Mouse (Mus musculus) T-helper 17 cell (primary cell): ENCODE results near the gene Ubr2.

Experiments
- in situ Hi-C, 2 experiments: fragments of 300-600 bp; cut with MboI, MseI; formaldehyde crosslinking; loops; 1 replicate in 1 of 2; 2 replicates in 1 of 2; pipeline ENCODE4 v1.15.1; 2025; ENCODE audit warnings: high pct_unique_total_duplicates in 2 of 2

Ubr2 gene

DNA sequence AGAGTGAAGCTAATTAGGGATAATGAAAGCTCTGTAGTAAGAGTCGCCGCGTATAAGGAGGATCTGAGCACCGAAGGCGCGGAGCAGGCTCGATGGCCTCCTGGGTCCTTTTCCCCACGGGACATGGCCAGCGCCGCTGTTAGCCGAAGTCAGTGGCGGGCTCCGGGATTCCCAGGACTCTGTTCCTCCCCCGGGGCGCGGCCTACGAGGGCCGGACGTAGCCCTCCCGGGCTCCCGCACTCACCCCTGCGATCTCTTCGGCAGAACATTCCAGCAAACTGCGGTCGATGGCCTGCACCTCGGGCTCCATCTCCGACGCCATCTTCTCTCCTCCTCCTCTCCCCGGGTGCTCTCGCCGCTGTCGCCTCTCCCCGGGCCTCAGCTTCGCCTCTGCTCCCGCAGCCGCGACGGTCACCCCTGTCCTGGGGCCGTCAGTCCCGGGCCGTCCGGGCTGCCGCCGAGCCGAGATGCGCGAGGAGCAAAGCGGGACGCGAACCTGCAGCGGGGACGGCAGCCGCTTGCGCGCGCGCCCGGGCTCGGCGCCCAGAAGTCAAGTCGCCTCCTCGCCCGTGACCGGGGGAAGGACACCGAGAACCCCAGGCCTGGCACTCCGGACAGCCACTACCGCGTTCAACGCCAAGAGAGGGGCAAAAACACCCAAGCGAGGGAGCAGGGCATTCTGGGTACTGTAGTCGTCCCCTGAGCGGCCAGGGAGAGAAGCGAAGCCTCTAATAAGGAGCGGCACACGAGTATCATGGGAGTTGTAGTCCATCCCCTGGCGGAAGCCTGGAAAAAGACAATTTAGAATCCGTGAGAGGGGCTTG is at the start of gene Ubr2:
Gene Ubr2 (minus strand): TSS at position 659 of the 824 bp plus-strand sequence.
- in situ Hi-C loops: loop anchor here in 1 of 2 experiments (10.0 kb wide), 1 partner anchor 455 kb away; the partner anchor contains the start of gene Srf

DNA sequence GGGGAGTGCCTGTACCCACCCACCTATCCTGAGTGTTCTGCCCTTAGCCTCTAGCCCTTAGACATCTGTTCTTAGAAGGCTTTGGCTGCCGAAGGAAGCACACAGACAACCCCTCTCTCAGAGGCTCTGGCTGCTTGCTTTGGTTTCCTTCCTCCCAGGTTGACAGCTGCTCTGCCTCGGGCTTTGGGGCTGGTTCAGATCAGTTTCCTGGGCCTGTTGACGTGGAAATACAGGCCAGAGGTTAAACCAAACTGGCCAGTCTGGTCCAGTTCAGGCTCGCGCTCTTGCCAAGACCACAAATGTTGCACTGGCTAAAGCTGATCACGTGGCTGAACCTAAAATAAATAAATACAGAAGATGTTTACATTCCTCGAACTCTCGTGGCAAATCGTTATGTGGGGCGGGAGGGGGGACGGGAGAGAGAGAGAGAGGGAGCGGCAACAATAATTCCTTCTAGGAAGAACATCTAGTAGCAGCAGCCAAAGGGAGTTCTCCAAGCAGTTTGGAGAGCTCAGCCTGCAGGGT is 49.5 kb upstream of the Ubr2 start:
- in situ Hi-C loops: no loop called here

DNA sequence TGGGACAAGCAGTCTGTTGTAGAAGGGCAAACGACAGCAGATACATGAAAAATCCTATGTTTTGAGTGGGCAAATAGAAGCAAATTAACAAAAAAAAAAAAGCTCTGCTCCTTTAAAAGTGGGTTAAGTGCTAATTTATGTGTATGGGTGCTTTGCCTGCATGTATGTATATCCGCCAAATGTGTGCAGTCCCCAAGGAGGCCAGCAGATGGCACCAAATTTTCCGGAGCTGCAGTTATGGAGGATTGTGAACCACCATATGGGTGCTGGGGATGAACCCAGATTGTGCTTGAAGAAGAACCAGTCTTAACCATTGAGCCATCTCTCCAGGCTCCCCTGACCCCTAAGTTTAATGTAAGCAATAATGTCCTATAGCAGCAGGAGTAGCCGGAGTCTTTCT is 47.6 kb upstream of the Ubr2 start:
- in situ Hi-C loops: no loop called here

DNA sequence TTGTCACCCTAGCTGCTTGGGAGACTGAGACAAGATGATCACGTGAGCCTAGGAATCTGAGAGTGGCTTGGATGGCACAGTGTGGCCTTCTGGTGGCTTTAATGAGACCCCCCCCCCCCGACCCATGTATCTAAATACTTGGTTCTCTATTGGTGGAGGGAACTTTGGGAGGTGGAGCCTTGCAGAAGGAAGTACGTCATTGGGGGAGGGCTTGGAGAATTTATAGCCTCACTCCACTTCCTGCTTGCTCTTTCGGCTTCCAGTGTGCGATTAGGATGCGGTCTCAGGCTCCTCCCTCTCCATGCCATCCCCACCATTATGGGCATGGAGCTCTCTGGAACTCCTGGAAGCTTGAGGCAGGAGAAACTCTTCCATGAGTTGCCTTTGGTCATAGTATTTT is 46.1 kb upstream of the Ubr2 start:
- in situ Hi-C loops: no loop called here

DNA sequence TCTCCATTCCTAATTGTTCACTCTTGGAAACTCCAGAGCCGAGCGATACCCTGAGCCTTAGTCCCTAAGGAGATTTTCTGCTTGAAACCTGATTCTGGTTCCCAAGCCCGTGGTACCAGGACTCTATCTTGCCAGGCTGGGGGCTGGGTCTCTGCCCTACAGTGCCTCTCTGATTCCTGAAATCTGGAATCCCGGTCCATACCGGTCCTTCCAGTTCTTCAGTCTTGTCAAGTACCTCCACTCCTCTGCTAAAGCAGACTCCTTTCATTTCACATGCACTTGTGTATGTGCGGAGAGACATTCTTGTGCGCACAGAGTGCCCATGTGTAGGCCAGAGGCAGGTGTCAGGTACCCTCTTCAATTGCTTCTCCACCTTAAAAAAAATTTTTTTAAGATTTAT is 44.8 kb upstream of the Ubr2 start:
- in situ Hi-C loops: no loop called here

DNA sequence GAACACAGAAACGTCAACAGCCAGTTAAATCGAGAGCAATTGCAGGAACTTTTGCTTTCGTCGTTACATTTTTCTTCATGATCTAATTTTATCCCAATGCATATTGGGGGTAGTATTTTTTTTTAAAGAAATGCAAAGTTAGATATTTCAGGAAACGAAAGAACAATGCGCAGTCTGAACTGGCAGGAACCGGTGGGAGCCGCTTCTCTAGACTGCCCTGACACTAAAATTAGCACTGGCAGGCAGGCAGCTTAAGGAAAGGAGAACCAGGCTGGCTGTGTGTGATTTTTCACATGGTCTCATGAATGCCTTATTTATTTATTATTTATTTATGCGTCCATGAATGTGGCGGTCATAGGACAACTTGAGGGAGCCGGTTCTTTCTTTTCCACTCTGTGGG is 44.3 kb upstream of the Ubr2 start:
- in situ Hi-C loops: no loop called here

DNA sequence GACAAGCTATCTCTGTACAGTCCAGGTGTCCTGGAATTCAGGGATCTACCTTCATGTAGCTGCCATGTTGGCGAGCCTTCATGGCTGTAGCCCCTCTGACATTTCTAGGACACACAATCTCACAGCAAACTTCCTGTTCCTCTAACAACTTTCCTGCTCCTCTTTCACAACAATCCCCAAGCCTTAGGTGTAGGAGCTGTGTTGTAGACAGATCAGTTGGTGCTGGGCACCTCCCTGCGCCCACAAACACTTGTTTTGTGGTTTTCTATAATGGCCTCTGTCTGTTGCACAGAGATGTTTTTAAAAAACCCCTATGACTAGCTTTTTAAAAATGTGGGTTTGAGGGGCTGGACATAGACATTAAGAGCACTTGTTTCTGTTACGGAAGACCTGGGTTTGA is 40.3 kb upstream of the Ubr2 start:
- in situ Hi-C loops: no loop called here

DNA sequence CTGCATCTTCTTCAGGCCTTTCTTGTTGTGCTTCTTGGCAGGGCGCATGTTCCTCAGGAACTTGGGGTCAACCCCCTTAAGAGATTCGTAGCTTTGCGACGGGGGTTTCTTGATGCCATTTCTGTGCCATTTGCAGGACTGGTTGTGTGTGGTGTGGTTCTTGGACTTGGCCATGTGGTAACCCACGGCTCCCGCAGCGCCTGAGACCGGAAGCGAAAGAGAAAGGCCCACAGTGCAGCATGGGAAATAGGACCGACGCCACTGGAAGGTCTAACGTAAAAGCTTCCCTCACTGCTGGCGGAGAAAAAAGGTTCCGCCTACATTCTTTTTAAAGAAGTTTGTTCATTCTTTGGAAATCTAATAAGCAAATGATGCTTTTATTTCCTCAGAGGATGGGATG is 32.5 kb upstream of the Ubr2 start:
- in situ Hi-C loops: no loop called here

DNA sequence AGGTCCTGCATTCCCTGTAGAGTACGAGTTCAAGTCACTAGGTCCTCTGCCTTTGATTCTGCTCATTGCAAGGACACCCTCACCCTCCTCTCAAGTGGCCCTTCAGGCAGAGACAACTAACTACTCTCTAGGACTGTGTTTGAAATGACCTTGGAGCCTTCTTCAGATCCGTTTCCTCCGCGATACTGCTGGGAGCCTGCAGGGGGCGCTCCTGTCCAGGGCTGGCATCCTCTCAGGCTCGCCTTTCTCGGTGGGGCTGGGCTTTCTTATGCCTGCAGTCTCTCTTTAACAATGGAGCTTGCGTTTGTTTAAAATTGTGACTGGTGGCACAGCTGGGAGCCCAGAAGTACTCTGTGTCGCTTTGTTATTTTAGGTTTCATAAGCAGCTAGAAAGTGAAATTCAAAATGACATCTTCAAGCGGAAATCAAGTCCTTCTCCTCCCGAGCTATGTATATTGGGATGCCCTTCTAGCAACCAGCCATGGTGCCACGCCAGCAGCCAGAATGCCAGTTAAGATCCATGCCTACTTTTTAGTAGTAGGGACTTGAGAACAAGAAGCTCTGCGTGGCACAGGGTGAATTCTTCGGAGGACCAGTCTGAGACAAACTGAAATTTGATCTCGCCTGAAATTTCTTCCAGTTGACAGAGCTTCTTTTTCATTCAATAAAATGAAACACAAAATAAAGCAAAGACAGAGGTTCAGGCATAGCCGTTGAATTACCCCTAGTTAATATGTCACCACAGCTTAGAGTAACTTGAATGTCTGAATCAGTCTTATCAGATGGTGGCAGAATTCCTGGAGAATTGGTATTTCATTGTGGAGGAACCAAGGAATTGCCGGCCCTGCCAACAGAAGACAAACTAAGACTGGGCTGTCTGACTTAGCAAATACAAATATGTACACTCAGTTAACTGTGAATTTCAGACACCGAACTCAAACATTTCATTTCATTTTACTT is 28.8 kb upstream of the Ubr2 start:
- in situ Hi-C loops: loop anchor here (5.0 to 10.0 kb wide), 3 partner anchors 57 to 896 kb away; no protein-coding TSS in a partner anchor

DNA sequence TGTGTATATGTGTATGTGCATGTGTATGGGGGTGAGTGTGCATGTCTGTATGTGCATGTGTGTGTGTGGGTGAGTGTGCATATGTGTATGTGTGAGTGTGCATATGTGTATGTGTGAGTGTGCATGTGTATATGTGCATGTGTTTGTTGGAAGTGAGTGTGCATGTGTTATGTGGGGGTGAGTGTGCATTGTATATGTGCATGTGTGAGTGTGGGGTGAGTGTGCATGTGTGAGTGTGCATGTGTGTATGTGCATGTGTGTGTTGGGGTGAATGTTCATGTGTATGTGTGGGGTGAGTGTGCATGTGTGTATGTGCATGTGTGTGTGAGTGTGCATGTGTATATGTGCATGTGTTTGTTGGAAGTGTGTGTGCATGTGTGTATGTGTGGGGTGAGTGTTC is 24.2 kb upstream of the Ubr2 start:
- in situ Hi-C loops: loop anchor here in 1 of 2 experiments (10.0 kb wide), 1 partner anchor 900 kb away; no protein-coding TSS in a partner anchor

DNA sequence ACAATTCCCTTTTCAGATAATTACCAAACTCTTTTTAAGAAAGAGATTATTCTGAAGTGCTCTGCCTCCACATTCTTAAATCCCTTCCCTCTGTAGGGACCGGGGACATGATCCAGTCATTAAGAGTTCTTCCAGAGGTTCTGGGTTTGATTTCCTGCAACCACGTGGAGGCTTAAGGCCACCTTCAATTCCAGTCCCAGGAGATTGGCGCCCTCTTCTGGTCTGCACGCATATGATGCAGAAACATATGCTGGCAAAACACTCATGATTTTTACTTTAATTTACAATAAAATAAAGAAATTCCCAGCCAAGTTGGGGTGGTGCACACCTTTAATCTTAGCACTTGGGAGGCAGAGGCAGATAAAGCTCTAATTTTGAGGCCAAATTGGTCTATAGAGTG is 23.3 kb upstream of the Ubr2 start:
- in situ Hi-C loops: loop anchor here in 1 of 2 experiments (10.0 kb wide), 1 partner anchor 901 kb away; no protein-coding TSS in a partner anchor

DNA sequence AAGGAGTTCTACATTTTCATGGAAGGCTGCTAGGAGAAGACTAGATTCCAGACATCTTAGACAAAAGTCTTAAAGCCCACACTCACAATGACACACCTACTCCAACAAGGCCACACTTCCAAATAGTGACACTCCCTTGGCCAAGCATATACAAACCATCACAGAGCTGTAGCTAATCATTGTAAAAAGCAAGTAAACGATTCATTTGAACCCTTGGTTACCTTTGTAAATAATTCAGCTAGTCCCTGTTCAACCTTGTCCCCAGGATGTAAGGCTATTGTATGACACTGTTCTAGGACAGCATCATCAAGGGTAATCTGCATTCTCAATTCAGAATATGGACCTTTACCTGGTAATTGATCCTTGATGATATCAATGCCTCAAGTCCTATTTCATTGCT is 14.4 kb upstream of the Ubr2 start:
- in situ Hi-C loops: no loop called here

DNA sequence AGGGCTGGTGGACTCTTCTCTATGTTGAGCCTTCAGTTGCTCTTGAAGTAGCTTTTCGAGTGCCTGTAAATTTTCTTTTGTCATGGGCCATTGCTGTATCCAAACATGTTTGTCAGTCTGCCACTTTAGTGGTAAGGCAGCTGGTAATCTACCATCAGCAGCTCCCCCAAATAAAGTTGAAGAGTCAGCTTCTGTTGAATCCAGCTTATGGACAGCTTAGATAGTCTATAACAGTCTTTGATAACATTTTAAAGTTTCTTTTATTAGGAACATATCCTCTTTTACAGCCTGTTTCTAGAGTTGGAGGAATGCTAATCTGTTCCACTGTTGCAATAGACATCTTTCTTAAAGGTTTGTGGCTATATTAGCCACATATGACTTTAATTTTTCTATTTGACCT is 13.0 kb upstream of the Ubr2 start:
- in situ Hi-C loops: no loop called here

DNA sequence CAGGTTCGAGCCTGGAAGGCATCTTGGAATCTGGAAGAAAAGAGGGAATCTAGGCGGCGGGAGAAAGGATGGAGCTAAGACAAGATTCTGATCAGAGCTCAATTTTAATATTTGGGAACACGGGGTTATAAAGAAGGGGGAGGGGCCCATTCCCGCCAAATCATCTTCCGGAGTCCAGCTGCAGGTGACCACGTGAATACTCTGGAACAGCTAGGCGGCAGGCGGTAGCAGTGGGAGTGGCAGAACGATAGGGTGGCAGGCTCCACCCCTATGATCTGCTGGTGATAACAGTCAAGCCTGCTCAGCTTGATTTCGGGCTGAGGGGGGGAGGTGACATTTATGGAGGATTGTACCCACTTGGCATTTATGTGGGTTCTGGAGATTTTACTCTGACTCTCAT is 2.5 kb upstream of the Ubr2 start:
- in situ Hi-C loops: no loop called here

DNA sequence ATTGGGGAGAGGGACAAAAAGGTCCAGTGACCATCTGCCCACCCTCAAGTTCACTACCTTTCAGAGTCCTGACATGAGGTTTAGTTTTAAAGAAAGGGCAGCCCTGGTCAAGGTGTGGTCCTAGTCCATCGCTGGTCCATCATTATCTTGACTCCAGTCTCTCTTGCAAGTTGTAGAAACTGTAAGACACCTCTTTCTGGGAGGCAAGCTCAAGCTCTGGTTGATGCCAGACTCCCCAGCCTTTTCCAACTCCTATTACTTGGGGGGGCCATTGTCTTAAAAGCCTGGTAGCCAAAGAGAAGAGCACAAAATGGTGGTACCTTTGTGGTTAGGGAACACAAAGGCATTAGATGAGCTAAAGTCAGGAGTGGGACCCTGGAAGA is 1.3 kb upstream of the Ubr2 start:
- in situ Hi-C loops: no loop called here

DNA sequence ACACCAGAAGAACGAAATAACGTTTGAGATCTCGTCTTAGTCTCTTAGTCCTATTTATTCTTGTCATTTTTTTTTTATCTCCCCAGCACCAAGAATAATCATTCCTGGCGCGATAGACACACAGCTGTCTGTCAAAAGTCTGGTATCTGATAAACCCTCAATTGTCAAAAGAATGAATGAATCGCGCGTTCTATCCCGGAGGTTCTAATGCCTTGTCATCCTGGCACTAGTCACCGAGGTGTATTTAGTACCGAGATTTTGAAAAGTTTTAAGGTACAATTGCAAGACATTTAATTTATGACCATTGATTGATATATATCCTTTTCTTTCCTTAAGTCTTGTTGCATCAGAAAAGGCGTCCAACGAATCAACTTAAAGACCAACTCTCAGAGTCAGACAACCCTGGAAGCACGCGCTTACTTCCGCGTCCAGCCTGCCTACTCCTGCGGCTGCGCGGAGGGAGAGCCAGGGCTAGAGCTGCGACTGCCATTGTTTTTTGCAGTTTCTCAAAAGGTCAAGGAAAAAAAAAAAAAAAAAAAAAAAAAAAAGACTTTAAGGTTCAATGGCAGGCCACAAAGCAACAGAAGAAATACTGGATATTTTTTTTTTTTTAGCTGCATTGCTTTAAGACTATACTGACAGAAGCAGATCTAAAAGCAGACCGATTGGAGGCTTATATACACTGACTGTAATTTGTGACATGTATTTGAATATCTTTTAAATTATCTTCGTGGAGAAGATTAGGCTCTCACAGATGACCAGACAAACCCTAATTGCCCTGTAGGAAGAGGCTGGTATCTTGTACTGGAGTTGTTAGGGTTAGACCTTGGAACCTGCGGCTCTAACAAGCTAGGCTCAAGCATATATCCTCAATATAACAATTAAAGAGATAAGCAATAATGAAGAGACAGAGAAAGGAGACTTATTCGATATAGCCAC is 635 bp upstream of the Ubr2 start:
- in situ Hi-C loops: no loop called here

DNA sequence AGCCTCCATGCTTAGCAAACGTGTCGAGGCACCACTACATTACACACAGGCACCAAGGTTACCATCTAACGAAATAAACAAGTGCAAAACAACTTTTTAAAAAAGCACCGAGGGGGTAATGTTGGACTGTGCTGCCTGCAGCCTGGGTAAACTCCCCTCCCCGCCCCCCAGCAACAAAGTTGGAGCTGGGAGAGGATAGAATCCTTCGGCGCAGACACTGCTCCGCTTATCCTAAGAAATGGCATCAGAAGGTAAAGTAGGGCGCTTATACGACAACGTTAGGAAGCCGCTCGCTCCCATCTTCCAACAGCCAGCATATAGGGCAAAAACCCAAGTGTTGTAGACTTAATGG is 834 bp downstream of the Ubr2 start:
- in situ Hi-C loops: loop anchor here in 1 of 2 experiments (10.0 kb wide), 1 partner anchor 455 kb away; the partner anchor contains the start of gene Srf

DNA sequence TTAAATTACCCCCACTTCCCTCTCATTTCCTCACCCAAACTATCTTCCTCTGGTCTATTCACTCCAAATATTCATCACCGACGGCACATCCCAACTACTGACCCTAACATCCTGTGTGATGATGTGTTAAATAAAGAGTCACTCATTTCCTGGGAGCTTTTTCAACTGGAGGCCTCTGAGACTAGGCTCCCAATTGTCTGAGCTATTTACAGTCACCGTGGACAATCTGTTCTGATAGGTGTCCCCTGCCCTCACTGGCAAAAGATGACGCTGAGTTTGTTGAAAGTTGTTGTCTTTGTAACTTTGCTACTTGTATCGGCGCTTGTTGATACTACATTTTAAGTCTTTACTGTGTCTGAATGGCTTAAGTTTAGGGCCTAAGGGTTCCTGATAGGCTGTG is 1.3 kb downstream of the Ubr2 start:
- in situ Hi-C loops: loop anchor here in 1 of 2 experiments (10.0 kb wide), 1 partner anchor 454 kb away; the partner anchor contains the start of gene Srf

DNA sequence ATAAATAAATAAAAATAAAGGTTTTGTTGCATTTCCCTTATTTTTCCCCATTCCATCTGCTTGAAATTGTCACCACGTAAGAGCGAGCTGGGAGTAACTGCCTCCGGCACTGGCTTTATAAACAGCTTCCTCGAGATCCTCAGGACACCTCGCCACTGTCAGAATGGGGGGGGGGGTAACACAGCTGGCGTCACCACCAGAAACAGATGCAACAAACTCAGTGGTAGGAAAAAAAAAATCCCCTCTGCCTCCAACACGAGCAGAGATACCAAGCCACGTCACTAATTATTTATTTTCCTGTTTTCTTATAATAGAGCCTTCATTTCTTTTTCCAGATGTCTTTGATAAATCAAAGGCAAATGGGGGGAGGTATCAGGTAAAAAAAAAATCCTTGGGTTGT is 1.9 kb downstream of the Ubr2 start:
- in situ Hi-C loops: loop anchor here in 1 of 2 experiments (10.0 kb wide), 1 partner anchor 454 kb away; the partner anchor contains the start of gene Srf

DNA sequence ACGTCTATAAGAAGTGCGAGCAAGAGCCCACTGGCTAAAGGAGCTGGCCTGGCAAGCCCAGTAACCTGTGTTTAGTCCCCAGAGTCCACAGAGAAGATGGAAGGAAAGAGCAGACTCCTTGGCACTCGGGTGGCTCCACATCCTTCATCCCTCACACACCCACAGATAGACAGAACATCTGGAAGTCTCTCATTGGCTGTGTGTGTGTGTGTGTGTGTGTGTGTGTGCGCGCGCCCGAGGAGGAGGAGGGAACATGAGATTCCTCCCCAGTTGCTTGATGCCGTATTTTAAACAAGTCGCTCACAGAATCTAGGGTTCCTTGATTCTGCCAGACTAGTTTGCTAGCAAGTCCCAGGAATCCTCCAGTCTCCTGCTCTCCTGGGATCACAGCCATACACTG is 3.6 kb downstream of the Ubr2 start:
- in situ Hi-C loops: loop anchor here in 1 of 2 experiments (10.0 kb wide), 1 partner anchor 452 kb away; the partner anchor contains the start of gene Srf
